Mouse (Mus musculus) megakaryocyte, embryonic 14.5 days (primary cell): ENCODE data around the gene Tmem178b. TPM values are rescaled to one million over a fixed set of nuclear protein-coding genes. Genes with fewer than 3 reads are reported as not detected.

Source experiments
- H3K27me3 ChIP-seq: replicated peaks from 2 replicates; pipeline ENCODE3; 2012; ENCODE audit warnings: inconsistent platforms
- H3K36me3 ChIP-seq: replicated peaks from 2 replicates; pipeline ENCODE3; 2012; ENCODE audit warnings: low read length, inconsistent platforms, mixed read lengths
- H3K4me1 ChIP-seq: 2 replicates; pipeline ENCODE4 v1.6.1; 2012; ENCODE audit warnings: inconsistent platforms
- H3K4me3 ChIP-seq: replicated peaks from 2 replicates; pipeline ENCODE3; 2012; ENCODE audit warnings: moderate library complexity, mild to moderate bottlenecking, inconsistent platforms
- H3K9me3 ChIP-seq: 2 replicates; pipeline ENCODE4 v1.6.1; 2012; ENCODE audit warnings: inconsistent platforms
- FLI1 ChIP-seq: IDR thresholded peaks from 2 replicates; pipeline ENCODE4 v1.6.1; 2012; ENCODE audit warnings: low read length, inconsistent platforms, mixed read lengths
- GATA1 ChIP-seq: IDR thresholded peaks from 3 replicates; pipeline ENCODE4 v1.6.1; 2012; ENCODE audit warnings: mixed read lengths, low read length, inconsistent platforms, borderline replicate concordance
- polyA plus RNA-seq: library from polyadenylated mRNA; stranded (reverse); fragments of >175 nt; gene quantifications from 2 replicates; pipeline ENCODE4 v1.2.3, GENCODE M21; 2012; ENCODE audit warnings: low replicate concordance; ENCODE audit not compliant: insufficient read depth

Tmem178b gene
- polyA plus RNA-seq, 1 experiment = not detected

DNA sequence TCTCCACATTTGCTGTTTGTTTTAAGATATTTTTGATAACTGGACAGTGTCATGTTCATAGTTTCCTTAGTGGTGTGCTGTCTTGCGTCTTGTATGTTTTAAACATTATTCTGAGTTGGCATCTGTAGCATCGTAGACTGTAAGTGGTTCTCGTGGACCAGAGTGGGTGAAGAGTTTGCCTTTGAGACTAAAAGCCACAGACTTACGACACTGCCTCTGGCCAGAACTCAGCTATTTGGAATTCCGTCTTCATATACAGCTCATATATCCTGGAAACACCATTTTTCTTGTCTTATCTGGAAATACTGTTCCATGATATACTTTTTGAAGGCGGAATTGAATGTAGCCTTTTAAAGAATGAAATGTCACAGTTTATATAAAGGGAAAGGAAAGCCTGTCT lies 260.4 kb downstream of the Tmem178b start:
- Histone ChIP-seq H3K4me1 (no peaks in the 10 kb centered on the region), H3K36me3 (no peaks in the 10 kb centered on the region), H3K4me3 (no peak overlapping the region), H3K9me3 (no peaks in the 10 kb centered on the region), H3K27me3 (no peaks in the 10 kb centered on the region)
- TF ChIP-seq FLI1 (no peak), GATA1 (no peak)

DNA sequence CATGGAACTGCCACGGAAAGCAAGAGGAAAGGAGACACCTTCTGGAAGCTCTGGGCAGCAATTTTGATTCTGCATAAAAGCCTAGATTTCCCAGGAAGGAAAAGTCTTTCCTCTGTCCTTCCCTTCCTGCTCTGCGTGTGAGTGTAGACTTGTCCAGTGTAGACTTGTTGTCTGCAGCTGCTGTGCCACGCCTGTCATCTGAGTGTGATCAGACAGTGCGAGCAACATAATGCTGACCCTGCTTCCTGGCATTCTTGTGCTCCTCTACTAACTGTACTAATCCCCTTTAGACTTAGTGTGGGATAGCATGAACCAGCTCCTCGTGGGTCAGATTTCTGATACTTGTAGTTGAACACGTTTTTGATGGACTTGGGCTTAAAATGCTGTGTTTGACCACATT lies 262.6 kb downstream of the Tmem178b start:
- TF ChIP-seq GATA1 = no peak
- no peak for TF ChIP-seq FLI1
- no peaks in the 10 kb centered on the region for H3K4me1 ChIP-seq

DNA sequence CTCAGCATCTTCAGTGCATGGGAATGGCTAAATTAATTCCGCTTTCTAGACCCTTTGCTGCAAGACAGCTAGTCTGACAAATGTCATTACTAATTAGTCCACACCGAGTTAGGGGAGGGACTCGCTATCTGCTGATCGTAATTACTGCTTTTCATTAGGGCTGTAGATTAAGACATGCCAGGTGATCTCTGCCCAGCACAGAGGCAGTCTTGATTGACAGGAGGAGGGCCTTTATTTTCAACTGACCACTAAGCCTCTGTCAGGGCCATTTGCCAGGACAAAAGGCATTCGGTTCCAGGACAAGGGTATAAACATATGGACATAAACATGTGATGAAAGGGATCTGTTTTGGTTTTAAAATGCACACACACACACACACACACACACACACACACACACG lies 264.3 kb downstream of the Tmem178b start:
- Histone ChIP-seq H3K9me3 (no peaks in the 10 kb centered on the region), H3K4me1 (no peaks in the 10 kb centered on the region), H3K27me3 (no peaks in the 10 kb centered on the region), H3K4me3 (no peak overlapping the region), H3K36me3 (no peaks in the 10 kb centered on the region)
- TF ChIP-seq FLI1 (no peak), GATA1 (no peak)

More for the DNA sequence above, 262.6 kb downstream of the Tmem178b start:
- no peaks in the 10 kb centered on the region for H3K36me3 ChIP-seq
- no peaks in the 10 kb centered on the region for H3K27me3 ChIP-seq
- no peaks in the 10 kb centered on the region for H3K9me3 ChIP-seq
- no peak overlapping the region for H3K4me3 ChIP-seq

DNA sequence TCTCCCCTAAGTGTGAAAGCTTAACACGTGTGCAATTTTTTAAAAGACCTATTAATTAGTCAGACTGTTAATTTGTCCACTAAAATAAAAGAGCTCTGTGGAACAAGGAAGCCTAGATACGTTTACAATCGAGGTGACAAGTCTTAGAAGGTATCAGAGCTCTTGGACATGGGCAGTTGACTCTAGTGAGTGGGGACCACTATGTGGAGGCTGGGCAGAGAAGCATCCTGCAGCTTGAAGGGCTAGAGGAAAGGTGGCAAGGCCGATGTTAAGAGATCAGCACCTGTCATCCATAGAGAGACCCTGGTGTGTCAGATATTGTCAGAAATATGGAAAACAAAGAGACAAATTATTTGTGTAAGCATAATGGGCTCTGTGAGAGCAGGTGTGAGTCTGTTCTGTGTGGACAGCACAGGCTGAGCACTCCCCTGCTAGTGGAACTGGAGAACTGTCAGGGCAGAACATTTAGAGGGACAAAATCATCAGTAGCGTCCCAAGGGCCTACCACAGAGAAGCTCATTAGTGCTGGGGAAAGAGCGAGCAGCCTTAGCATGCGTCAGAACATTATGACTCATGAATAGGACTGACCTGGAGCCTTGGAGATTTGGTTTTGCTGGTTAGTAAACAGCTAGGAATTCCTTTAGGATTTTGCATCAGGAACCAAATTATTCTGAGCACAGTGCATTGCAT lies 264.9 kb downstream of the Tmem178b start:
- TF ChIP-seq GATA1 (no peak), FLI1 (no peak)
- no peaks in the 10 kb centered on the region for H3K27me3 ChIP-seq

DNA sequence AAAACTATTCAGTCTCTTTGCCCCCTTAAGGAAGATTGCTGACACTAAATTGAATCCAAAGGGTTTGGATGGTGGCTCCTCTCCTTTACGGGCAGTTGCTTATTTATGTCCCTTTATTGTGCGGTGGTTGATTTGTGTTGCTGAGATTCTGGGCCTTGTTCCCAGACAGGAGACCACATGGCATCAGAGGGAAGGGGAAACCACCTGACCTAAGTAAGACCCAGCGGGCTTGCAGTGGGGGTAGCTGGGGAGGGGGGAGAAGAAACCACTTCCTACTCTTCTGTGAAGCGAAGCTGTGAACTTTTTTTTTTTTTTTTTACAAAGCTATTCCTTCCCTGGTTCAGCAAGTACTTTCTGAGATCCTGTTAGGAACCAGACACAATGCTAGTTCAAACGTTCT lies 269.5 kb downstream of the Tmem178b start:
- no peaks in the 10 kb centered on the region for H3K4me1 ChIP-seq
- TF ChIP-seq FLI1 (no peak), GATA1 (no peak)
- H3K4me3 ChIP-seq = no peak overlapping the region
- H3K9me3 ChIP-seq = peaks cover 3% of the 10 kb centered on the region; the same call in 1 of the 2 replicates
- H3K36me3 ChIP-seq = no peaks in the 10 kb centered on the region
- H3K27me3 ChIP-seq = no peaks in the 10 kb centered on the region

More for the DNA sequence above, 264.9 kb downstream of the Tmem178b start:
- Histone ChIP-seq H3K36me3 (no peaks in the 10 kb centered on the region), H3K9me3 (no peaks in the 10 kb centered on the region), H3K4me3 (no peak overlapping the region), H3K4me1 (no peaks in the 10 kb centered on the region)

DNA sequence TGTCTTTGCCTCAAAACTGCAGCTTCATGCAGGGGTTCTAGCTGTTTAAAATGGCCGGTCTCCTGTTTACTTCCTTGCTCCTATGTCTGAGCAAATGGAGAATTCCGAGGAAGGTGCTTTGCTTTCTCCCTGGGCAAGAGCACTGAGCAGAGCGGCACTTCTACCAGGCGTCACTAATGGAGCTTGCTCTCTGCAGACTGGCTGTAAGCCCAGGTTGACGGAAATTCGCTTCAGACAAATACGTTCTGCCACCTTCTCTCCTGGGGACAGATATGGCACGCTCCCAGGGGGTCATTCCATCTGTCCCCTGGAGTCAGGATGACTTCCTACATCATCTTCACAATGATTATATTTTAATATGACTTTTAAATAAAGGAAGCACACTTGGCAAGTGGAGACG lies 271.3 kb downstream of the Tmem178b start:
- peaks cover 3% of the 10 kb centered on the region; the same call in 1 of the 2 replicates for H3K9me3 ChIP-seq
- no peak overlapping the region for H3K4me3 ChIP-seq
- no peaks in the 10 kb centered on the region for H3K27me3 ChIP-seq
- H3K4me1 ChIP-seq = no peaks in the 10 kb centered on the region
- H3K36me3 ChIP-seq = no peaks in the 10 kb centered on the region
- TF ChIP-seq GATA1 (no peak), FLI1 (no peak)

DNA sequence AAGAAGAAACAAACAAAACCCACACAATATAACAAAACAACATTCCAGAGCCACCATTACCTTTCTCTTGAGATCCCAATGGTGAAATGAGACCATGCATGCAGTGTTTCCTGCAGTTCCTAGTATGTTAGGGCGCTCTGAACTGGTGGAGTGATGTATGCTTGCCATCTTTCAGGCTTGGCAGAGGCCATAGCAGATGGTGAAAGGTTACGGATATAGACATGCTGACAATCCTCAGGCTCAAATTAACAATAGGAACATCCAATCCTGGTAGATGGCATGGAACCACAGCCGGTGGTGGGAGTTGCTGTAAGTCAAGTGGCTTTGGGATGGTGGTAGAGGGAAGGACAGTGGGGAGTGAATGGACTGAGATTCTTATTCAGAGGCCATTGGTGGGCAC lies 272.5 kb downstream of the Tmem178b start:
- no peaks in the 10 kb centered on the region for H3K4me1 ChIP-seq
- H3K9me3 ChIP-seq = peaks cover 3% of the 10 kb centered on the region; the same call in 1 of the 2 replicates
- H3K27me3 ChIP-seq = no peaks in the 10 kb centered on the region
- no peak overlapping the region for H3K4me3 ChIP-seq
- H3K36me3 ChIP-seq = no peaks in the 10 kb centered on the region
- TF ChIP-seq FLI1 (no peak), GATA1 (no peak)

DNA sequence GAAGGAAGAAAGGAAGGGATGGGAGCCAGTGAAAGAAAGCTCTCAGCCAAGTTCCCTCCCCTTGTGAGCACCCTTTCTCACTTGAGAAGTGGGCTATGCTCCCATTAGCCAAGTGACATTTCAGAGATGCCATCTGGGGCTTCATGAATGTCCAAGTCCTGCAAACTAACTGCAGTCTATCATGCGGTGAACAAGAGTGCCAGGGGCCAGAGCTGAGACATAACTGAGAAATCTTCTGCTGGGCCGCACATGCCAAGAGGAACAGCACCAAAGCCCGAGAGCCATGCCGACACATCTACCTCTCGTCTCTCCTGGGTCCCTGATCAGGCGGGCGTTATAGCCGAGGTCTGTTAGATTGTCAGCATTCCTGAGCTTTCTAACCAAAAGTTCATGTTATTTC lies 279.2 kb downstream of the Tmem178b start:
- 0 out of 2 replicates have a peak, but pooled peaks cover 3% of the 10 kb centered on the region for H3K9me3 ChIP-seq
- H3K36me3 ChIP-seq = no peaks in the 10 kb centered on the region
- H3K4me3 ChIP-seq = no peak overlapping the region
- H3K27me3 ChIP-seq = no peaks in the 10 kb centered on the region
- no peaks in the 10 kb centered on the region for H3K4me1 ChIP-seq
- TF ChIP-seq FLI1 (no peak), GATA1 (no peak)

DNA sequence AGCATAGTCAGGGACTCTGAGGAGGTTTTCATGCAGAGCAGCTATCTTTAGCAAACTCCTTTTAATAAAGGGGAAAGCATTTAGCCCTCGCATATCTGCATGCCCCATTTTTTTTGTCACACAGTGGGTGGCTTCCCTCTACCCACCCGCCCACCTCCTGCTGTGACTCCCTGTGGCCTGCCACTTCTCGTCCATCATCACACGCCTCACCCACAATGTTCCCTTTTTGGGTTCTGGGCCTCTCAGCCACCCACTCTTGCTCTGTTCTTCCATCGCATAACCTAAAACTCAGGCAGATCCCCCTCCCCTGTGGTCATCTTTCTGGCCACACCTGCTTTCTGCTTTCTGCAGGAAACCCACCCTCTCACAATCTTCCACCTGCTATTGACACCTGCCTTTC lies 288.3 kb downstream of the Tmem178b start:
- TF ChIP-seq GATA1 (no peak), FLI1 (no peak)
- H3K36me3 ChIP-seq = no peaks in the 10 kb centered on the region
- no peaks in the 10 kb centered on the region for H3K27me3 ChIP-seq
- H3K4me3 ChIP-seq = no peak overlapping the region
- H3K4me1 ChIP-seq = no peaks in the 10 kb centered on the region
- 0 out of 2 replicates have a peak, but pooled peaks cover 4% of the 10 kb centered on the region for H3K9me3 ChIP-seq

DNA sequence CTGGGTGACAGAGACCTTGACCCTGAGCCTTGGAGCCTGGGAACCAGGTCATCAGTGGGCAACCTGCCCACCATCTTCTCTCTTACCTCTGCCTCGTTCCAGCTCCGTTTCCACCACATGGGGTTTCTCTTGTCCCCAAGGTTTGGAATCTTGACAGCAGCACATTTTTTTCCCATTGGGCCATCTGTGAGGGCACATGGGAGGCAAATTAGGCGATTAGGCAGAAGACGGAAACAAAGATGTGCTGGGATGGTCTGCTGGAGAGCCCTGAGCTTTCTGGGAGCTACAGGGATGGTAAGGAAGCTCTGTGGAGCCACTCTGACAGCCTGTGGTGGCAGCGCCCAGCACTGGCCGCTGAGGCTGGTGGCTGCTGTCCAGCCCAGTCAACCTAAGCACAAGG lies 300.5 kb downstream of the Tmem178b start:
- H3K27me3 ChIP-seq = no peaks in the 10 kb centered on the region
- no peaks in the 10 kb centered on the region for H3K9me3 ChIP-seq
- no peak overlapping the region for H3K4me3 ChIP-seq
- H3K4me1 ChIP-seq = no peaks in the 10 kb centered on the region
- TF ChIP-seq GATA1 (no peak), FLI1 (no peak)
- no peaks in the 10 kb centered on the region for H3K36me3 ChIP-seq
